Mouse (Mus musculus) induced T-regulatory cell, adult 2 months (primary cell): ENCODE measurements around the gene Ccdc170.
A peak's percentile ranks its signal among the peaks of the same experiment; 100 is the strongest.

Experiments used
- DNase-seq: peaks from one replicate; pipeline ENCODE4 v3.0.0-alpha.2; 2012; ENCODE audit warnings: low read depth

The Ccdc170 gene

GRCm38 (mm10) chr10:4520394-4521102 is 38.2 kb downstream of the Ccdc170 start:
- no peak for DNase-seq

- DNase-seq: no peak
These were observed 39.8 kb downstream of the Ccdc170 start for GRCm38 (mm10) chr10:4522116-4522515.

- no peak for DNase-seq
These were observed 40.8 kb downstream of the Ccdc170 start for GRCm38 (mm10) chr10:4523078-4523477.

GRCm38 (mm10) chr10:4528043-4528442 is 45.7 kb downstream of the Ccdc170 start:
- DNase-seq: no peak

- DNase-seq: no peak
These were observed 48.4 kb downstream of the Ccdc170 start for GRCm38 (mm10) chr10:4530638-4531235.

- DNase-seq: no peak
These were observed 49.6 kb downstream of the Ccdc170 start for GRCm38 (mm10) chr10:4531933-4532332.

GRCm38 (mm10) chr10:4532731-4533130 is 50.4 kb downstream of the Ccdc170 start:
- no peak for DNase-seq

- DNase-seq: no peak
These were observed 51.6 kb downstream of the Ccdc170 start for GRCm38 (mm10) chr10:4533873-4534272.

- DNase-seq: peak; percentile 50
These were observed 63.2 kb downstream of the Ccdc170 start for GRCm38 (mm10) chr10:4545550-4545949.

- no peak for DNase-seq
These were observed 71.3 kb downstream of the Ccdc170 start for GRCm38 (mm10) chr10:4553442-4554119.

GRCm38 (mm10) chr10:4556842-4557377 is 74.6 kb downstream of the Ccdc170 start:
- no peak for DNase-seq

GRCm38 (mm10) chr10:4559132-4559531 is 76.8 kb downstream of the Ccdc170 start:
- no peak for DNase-seq

GRCm38 (mm10) chr10:4565148-4565547 is 82.8 kb downstream of the Ccdc170 start:
- no peak for DNase-seq

GRCm38 (mm10) chr10:4570778-4571177 is 88.5 kb downstream of the Ccdc170 start:
- DNase-seq: no peak

- DNase-seq: no peak
These were observed 89.0 kb downstream of the Ccdc170 start for GRCm38 (mm10) chr10:4571304-4571703.

GRCm38 (mm10) chr10:4581905-4582304 is 99.6 kb downstream of the Ccdc170 start:
- DNase-seq: no peak

GRCm38 (mm10) chr10:4586691-4587090 is 104.4 kb downstream of the Ccdc170 start:
- no peak for DNase-seq

- no peak for DNase-seq
These were observed 107.3 kb downstream of the Ccdc170 start for GRCm38 (mm10) chr10:4589576-4589975.

GRCm38 (mm10) chr10:4590956-4591355 is 108.7 kb downstream of the Ccdc170 start:
- DNase-seq: no peak

GRCm38 (mm10) chr10:4593828-4594227 is 111.5 kb downstream of the Ccdc170 start:
- DNase-seq: peak; percentile 58

- DNase-seq: peak; percentile 28
These were observed 114.9 kb downstream of the Ccdc170 start for GRCm38 (mm10) chr10:4597211-4597610.

- peak; percentile 79 for DNase-seq
These were observed 116.0 kb downstream of the Ccdc170 start for GRCm38 (mm10) chr10:4598244-4598842.
